Mouse (Mus musculus): ENCODE data around the gene B9d2.

The B9d2 gene

GRCm38 (mm10) chr7:25734991-25735390 lies 54.4 kb downstream of the B9d2 start:
- no peak for DNase-seq

Data from kidney, adult 9 months (tissue).